Mouse (Mus musculus) bone marrow, adult 2 months (tissue): ENCODE data around the gene Ptn.

Experiments
- CTCF ChIP-seq: fragments of 200-500 bp; IDR thresholded peaks from 2 replicates; pipeline ENCODE4 v1.5.1; 2011; ENCODE audit warnings: low read length, control low read depth; ENCODE audit not compliant: control insufficient read depth, insufficient read depth
- POLR2A ChIP-seq: fragments of 200-500 bp; IDR thresholded peaks from 2 replicates; pipeline ENCODE4 v1.6.1; 2011; ENCODE audit warnings: low read depth, mild to moderate bottlenecking, control low read depth, low read length, borderline replicate concordance; ENCODE audit not compliant: control insufficient read depth

GRCm38 (mm10) chr6:36672399-36673221, 137.4 kb downstream of the Ptn start:
- TF ChIP-seq POLR2A (no peak), CTCF (no peak)
